Mouse (Mus musculus): ENCODE measurements at regions not wholly inside any gene's neighbourhood (a gene's known extent, or its start where the extent isn't known, plus 50 kb on each side); places are given as distances from the start of the nearest gene placed in this dataset.

DNA sequence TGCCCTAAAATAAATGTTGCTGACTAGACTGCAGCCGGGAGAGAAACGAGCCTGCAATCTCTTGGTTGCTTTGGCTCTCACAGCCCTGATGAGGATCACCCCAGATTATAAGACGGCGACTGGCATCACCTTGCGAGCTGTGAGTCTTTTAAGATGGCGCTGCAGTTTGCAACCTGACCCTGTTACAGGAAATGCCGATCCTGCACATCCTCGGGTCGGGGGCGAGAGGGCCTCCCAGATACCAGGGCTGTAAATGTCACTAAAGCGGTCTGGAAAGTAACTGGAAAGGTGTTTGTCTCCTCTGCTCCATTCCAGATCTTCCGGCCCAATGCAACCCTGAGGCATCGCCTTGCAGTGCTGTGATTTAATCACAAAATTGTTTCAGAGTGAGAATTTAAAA, 53.4 kb downstream of the Cartpt start:
- DNase-seq (ENCODE audit: low spot score in 2 of 2) = no peak

DNA sequence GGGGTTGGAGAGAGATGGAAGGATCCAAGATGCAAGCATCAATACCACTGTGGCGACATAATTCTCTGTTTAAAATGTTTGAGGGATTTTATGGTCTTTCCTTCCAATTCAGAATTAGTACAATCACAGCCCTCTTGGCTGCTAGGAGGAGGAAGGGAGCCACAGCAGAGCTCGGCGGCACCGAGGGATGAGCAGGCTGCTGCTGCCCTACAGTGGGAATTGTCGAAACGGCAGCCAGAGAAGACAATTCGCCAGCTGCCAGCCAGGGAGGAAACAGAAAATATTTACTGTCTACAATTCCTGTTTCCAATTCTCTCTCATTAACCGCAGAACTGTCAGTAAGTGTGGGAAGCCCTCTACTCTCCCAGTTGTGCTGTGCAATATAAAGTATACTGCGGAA, 58.3 kb downstream of the Cartpt start:
- DNase-seq (ENCODE audit: low spot score in 2 of 2) = no peak

DNA sequence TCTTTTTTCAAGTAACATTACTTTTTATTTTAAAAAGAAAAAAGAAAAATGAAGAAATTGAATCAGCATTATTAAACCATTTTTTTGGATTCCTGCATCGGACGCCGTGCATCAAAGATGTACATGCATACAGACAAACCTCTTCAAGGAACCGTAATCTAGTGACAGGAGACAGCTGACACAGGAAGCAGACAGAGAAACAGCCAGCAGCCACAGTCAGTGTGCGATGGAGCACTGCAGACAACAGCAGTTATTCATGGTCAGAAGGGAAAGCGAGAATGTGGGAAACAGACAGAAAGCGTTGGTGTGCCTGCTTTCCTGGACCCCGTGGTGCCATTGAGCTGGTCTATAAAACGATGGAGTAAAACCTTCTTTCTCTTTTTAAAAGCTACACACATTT, 61.4 kb downstream of the Cartpt start:
- DNase-seq (ENCODE audit: low spot score in 2 of 2) = no peak

DNA sequence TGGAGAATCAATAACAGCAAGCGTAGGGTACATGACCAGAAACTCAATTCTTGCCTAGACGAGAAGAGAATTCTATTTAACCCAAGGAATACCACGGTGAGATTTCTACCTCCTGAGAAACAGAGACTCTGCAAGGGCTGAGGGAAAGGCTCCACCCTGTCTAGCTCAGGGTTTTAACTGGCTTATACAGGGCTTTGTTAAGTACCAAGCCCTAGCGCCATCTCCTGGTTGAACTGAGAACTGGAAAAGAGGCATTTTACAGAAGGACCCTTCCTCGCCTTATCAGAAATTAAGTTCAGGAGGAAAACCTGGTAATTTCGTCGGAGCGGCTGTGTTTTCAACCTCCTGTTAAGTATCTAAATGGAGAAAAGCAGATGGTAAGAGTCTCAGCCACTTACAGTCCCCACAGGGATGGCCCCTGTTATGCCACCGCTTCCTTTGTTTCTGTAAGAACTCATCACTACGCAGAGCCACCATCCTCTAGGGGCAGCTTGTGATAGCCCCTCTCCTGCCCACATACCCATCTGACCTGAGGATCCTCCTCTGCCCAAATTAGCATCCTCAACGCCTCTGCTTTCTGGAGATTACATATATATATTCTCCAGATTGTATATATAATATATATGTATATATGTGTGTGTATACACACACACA, 63.0 kb downstream of the Cartpt start:
- no peak for DNase-seq (ENCODE audit: low spot score in 2 of 2)

DNA sequence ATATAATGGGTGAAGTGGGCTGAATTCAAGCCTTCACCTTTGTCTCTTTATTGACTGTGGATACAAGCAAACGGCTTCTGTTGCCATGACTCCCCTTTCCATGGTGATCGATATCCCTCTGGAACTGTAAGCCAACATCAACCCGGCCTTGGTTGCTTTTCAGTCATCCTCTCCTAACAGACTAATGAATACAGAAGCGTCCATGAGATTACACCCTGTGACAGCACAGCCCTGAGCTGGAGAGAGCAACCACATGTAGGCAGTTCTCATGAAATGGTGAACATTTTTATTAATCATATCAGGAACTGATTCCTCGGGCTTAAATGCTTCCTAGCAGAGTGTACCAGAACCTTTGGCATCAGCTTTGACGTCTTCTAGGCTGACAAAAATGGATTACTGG, 63.7 kb downstream of the Cartpt start:
- no peak for DNase-seq (ENCODE audit: low spot score in 2 of 2)

DNA sequence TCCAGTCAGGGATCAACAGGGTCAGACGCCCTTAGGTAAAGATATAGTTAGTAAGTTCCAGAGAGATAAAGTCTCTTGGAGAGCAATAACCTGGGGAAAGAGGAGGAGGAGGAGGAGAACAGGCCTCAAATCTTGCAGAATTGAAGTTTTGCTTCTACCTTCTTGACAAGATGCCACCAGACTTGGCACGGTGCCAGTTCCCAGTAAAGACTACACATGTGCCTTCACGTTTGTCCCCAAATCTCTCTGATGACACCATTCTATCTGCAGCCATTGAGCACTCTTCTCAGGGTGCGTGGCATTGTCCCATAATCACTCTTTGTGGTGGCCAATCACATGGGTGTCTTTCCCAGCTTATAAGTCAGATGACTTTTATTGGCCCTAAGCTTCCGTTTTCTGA, 64.3 kb downstream of the Cartpt start:
- DNase-seq (ENCODE audit: low spot score in 2 of 2) = no peak

DNA sequence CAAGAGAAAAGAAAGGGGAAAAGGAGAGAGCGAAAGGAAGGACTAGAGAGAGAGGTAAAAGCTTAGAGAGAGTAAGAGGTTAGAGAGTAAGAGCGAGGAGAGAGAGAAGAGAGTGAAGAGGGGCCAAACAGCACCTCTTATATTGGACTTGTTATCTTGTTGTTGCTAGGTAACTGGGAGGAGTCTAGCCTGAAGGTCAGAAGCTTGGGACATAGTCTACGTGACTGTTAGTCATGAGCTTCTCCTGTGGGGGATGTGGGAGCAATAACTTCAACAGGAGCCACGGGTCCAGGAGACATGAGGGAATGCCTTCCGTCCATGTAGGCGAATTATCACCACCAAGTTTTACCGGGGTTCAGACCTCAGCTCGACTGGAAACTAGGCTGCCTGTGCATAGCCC, 65.4 kb downstream of the Cartpt start:
- DNase-seq (ENCODE audit: low spot score in 2 of 2) = no peak

DNA sequence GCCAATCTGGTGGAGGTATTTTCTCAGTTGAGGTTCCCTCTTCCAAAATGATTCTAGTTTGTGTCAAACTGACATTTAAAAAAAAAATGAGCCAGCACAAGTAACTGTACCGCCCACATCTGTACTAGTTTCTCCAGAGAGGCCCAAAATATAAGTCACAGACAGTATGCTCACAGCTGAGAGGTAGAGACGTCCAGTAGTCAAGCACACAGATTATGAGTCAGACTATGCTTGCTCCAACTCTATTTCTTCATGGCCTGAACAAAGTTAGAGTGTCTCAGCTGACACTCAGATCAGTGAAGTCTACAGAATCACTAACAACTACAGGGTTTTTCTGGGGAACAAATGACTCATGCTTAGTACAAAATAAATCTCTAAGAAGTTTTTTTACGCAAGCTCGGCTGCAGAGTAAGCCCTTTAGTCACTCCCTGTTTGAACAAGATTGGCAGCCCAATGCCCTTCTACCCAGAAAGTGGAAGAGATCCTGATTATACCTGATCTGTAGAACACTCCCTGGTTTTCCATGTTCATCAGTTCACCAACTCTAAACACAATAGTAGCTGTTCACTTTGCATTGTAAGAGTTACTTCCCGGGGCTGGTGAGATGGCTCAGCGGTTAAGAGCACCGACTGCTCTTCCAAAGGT, 70.7 kb downstream of the Cartpt start:
- DNase-seq (ENCODE audit: low spot score in 2 of 2) = no peak

DNA sequence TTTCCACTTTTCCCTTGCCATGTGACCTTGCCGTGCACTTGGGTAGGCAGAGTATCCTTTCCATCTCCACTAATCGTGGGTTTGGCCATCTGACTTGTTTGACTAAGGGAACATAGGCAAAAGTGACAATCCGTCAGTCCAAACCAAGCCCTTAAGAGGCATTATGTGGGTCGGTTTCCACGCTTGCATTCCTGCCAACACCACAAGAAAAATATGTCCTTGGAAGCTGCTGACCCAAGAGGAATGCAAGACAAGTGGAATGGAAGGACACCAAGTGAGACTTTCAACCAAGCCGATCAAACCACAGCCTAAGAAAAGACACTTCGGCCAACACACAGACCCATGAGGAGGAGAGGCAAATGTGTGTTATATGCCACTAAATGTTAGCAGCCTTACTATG, 73.3 kb downstream of the Cartpt start:
- no peak for DNase-seq (ENCODE audit: low spot score in 2 of 2)

DNA sequence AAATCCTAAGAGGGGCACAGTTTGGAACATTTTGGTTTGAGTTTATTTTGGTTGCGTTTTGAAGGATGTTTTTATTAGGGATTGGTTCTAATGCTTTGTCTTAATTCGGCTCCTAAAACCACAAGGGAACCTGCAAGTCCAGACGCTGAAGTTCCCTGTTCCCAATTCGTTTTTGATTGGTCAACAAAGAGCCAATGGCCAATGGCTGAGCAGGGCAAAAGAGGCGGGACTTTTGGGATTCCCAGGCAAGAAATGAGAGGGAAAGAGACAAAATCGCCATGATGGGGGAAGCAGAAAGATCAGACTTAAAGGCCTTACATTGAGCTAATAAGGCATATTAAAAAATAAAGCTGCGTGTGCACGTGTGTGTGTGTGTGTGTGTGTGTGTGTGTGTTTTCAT, 76.3 kb downstream of the Cartpt start:
- DNase-seq (ENCODE audit: low spot score in 2 of 2) = no peak

DNA sequence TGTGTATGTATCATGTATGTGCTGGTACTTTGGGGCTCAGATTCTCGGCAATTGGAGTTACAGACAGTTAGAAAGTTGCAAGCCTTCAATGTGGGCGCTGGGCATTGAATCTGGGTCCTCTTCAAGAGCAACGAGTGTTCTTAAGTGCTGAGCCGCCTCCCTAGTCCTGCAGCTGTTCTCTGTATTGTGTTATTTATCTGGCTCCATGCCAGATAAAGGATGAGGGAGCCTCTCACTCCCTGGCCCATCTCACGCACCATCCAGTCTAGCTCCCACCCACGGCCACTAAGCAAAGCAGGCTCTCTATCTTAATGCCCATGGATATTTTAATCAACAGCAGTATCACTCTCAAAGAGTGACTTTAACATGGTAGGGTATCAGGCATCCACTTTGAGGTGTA, 84.2 kb downstream of the Cartpt start:
- DNase-seq (ENCODE audit: low spot score in 2 of 2) = no peak

DNA sequence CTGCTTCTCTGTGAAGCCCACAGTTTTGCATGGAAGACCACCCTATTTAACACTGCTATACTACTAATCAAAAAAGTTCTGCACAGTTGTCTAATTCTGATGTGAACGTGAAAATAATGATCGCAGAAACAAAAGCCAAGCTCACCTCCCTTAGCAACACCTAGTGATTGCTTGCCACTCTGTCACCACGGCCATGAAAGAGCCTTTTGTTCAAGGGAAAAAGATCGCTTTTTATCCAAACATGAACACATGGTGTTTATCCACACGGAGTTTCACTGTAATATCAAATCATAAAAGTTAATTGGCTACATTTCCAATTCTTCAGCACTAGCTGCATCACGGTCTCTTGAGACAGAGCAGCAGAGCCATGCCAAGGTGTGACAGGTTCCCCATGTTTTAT, 85.1 kb downstream of the Cartpt start:
- no peak for DNase-seq (ENCODE audit: low spot score in 2 of 2)

DNA sequence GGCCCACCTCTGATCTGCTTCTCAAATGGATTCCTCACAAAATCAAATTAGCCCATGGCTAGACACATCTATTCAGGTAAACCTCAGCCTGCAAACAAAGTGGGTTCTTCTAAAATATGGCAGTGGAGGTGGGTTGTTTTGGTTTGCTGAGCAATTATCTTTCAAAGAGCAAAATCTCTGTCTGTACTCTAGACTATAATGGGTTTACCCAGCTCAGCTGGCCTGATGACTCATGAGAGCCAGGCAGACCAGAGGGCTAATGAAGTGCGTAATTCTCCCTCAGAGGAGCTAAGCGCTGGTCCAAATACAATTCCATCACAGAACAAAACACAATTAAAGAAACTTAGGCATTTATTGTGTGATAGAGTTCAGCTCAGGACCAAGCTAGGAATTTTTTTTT, 86.1 kb downstream of the Cartpt start:
- DNase-seq (ENCODE audit: low spot score in 2 of 2) = no peak

DNA sequence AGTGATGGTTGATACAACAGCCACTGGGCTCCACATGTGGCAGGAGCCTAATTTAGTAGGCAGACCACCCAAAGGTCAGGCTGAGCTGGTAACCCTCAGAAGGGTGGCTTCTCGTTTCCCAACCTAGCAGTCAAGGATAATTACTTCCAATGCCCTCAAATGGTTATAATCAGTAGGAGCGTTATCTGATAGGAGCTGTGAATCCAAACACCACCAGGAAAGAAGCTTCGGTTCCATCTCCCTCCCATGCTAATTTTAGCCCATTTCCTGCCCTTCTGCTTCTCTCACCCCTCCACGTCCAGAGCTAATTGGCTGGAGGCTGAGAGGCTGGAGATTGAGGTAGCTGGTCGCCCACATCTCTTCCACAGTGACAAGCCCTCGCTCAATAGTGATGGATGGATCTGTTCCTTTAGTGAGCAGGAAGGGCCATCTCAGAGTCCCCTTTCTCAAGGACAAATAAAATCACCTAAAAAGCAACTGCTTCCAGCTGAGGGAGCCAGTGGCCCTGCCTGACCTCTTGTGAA, 86.8 kb downstream of the Cartpt start:
- no peak for DNase-seq (ENCODE audit: low spot score in 2 of 2)

DNA sequence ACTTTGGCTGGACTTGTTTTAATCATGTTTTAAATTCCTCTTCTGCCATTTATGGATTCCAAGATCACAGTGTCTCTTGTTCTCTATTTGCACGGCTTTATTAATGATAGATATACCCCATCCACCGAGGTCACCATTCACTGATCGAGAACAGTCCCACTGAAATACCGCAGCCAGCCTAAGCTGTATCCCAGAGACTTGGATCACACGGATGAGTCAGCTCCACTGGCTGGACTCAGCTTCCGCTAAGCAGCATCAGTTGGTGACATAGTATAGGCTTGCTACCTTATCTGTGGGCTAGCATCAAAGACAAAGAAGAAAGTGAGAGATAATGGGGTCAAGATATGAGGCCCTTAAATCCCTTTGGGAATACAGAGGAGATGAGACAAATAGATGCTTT, 106.4 kb downstream of the Cartpt start:
- no peak for DNase-seq (ENCODE audit: low spot score in 2 of 2)

DNA sequence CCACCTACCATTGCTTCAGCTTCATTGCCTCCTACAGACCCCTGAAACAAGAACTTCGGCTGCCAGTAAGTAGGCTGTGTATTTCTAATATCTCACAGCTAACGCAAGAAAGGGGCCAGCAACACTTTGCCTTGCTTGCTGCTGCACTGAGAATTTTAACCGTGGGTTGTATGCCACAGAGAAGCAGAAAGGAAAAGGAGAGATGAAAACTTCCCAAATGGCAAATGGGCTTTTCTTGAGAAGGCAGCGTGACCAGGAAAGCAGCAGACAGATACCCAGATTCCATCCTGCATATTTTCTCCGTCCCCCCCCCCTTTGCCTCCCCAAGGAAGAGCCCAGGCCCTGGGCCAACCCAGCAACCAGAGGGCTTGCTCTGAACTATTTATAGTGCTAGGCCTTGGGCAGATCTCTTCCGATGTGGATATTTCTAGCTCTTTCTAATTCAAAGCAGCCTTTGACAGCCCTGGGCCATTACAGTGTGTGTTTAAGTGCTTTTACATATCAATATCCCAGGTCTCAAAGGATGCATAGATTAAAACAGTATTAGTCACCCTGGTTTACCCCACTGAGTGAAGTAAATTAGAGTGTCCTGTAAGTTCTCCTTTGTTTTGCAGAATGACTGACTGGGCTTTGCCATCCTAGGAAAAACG, 107.0 kb downstream of the Cartpt start:
- no peak for DNase-seq (ENCODE audit: low spot score in 2 of 2)

DNA sequence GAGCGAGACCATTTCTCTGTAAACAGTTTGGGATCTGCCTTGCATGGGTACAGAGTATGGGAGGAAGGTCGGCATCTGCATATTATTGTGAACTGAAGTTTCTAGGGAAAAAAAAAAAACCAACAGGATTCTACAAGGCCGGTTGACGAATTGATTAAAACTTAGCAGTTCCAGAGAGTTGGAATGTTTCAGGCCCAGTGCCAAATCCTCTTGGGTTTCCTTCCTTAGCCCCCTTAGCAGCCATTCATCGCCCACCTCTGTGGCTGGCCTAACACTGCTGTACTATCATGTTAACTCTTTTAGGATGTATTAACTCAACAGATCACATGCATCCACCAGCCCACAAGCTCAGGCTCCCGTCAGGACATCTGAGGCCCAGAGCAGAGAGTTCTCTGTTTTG, 107.9 kb downstream of the Cartpt start:
- no peak for DNase-seq (ENCODE audit: low spot score in 2 of 2)

DNA sequence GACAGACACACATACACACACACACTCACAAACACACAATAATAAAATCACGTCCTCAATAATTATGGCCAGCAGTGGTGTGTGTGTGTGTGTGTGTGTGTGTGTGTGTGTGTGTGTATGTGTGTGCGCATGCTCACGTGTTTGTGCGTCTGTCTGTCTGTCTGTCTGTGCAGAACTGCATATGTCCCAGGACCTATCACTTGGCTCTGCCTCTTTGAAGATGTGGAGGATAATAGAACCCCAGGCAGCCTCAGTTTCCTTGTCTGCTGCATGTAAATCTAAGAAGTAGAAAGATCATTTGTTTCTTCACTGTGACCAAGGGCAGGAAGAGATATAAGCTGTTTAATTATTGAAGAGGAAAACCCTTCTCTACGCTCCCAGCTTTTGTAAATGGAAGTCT, 109.9 kb downstream of the Cartpt start:
- no peak for DNase-seq (ENCODE audit: low spot score in 2 of 2)

DNA sequence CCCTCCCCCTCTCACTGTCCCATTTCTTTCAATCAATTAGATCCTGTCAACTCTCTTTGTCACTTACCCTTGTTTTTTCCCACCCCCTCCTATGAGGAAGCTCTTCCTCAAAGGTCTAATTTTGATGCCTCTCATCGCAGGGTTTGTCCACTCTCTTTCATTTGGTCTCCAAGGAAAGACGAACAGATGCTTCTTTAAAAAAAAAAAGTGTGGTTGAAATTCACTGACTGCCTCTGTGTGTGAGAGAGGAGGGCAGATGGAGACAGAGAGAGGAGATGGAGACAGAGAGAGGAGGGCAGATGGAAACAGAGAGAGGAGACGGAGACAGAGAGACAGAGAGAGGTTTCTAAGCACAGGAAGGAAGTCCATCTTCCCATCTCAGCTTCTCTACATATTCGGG, 113.1 kb downstream of the Cartpt start:
- DNase-seq (ENCODE audit: low spot score in 2 of 2) = no peak

DNA sequence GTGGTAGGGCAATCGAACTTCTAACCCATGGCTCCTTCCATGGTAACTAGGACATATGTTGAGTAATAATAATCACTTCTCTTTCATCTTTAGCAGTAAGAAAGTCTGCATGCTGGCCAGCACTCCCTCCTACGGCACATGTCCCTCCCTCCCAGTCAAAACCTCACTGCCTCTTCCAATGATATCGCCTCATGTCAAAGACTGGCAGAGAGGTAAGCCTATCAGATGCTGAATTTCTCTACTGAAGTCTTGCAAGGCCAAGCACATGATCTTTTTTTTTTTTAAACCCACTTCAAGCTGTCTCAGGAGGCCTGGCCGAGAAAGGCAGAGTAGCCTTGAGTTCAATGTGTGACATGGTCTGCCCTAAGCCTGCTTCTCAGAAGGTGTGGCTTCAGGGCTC, 115.5 kb downstream of the Cartpt start:
- no peak for DNase-seq (ENCODE audit: low spot score in 2 of 2)

DNA sequence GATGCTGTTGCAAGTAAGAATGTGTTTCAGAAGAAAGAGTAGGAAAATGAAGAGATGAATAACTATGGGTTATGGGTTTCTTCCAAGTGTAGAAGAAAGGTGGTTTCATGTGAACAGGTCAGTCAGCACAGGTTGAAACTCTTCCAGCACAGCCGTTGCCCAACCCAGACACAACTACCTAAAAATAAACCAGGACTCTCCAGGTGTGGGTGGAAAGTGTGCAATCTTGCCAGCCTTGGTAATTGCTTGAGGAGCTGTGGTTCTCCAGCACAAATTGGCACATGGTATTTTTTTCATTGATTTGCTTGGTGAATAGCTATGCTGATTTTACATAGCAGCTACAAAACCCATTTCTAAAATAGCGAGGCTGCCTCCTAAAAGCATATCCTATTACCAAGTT, 116.6 kb downstream of the Cartpt start:
- DNase-seq (ENCODE audit: low spot score in 2 of 2) = no peak

DNA sequence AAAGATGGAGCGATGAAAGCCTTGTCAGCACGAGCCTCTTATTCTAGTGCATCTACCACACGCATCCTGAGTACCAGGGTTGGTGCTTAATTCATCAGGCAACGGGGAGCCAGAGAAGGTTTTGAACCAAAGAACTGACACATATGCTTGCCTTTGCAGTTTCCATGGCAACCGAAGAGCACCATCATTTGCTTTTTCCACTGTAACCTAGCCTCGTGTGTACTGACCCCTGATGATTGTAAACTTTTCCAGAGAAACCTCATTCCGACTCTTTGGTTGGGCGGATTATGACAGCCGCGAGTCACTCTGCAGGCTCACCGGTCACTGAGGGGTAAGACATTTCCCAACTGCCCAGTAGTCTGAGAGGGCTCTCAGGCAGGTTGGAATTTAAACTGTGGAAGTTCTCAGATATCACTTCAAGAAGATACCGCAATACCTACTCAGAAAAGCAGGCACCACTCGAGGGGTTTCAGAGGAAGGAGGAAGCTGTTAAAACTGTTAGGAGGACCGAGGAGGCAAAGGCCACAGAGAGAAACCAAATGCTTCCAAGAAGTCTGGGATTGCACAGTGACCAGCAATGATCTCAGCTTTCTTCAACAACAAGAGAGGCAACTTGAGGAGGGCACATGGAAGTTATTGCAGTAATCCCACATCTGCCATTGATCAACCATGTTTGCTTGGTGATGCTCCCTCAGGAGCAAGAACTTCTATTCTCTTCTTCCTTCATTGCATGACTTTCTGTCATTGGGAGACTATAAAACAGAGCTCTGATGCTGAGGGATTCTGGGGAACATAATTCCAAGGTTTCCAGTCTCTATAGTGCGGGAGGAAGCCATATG, 117.8 kb downstream of the Cartpt start:
- DNase-seq (ENCODE audit: low spot score in 2 of 2) = no peak
